Mouse (Mus musculus) lung, postnatal 10 days (tissue): ENCODE results near the gene Hist4h4.
"Not testable (repeated sequence)": the region's sequence is repeated elsewhere in the genome, so short reads cannot be mapped to it uniquely, and the experiment has no call there.

Experiments used
- DNase-seq: peaks from one replicate; pipeline ENCODE4 v3.0.0; 2021

Gene Hist4h4

DNA sequence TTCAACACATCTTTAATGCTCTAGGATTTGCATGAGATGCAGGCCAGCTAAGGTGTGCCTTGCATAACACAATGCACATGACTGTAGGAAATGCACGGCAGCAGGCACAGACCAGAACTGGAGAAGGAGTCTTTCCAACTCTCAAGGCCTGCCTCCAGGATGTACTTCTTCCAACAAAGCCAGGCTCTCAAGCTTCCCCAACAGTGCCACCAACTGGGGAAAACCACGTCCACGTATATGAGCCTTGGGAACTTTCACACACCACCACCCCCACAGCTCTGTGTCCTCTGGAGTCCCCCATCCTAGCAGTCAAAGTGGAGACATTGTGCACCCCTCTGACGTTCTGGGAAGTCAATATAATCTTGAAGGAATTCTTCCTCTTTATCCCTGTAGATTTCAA is 8.9 kb upstream of the Hist4h4 start:
- DNase-seq: peak; percentile 68

DNA sequence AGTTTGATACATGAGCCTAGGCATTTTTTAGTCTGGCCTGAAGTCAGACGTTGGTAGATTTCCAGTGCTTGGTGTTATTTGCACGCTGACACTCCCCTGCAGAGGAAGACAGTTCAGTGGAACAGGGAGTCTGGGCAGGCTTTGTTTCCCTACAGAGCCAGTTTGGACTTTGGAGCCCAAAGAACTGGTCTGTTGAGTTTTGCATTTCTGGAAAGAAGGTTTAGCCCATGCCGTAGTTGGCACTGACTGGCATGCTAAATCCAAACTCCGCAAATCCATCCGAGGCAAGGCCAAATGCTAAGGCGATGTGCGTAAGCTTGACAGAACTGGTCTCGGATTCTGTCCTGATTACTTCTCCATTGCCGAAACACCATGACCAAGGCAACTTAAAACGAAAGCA is 7.0 kb upstream of the Hist4h4 start:
- DNase-seq: no peak

DNA sequence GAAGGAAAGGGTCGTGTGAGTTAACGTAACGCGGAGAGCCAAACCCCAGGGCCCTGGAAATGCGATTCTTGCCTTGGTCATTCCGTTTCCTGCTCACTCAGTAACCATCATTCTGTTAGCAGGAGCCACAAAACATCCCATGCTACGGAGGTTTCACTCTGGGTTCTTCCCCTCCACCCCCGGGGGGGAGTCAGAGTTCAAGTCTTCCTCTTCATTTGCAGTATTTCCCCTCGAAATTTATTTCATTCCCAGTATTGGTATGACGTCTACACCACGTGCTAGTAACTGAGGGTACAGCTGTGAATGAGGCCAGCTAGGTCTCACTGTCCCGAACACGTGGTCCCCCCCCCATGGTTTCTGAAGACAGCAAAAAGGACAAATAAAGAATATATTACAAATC is 5.5 kb upstream of the Hist4h4 start:
- DNase-seq: no peak

DNA sequence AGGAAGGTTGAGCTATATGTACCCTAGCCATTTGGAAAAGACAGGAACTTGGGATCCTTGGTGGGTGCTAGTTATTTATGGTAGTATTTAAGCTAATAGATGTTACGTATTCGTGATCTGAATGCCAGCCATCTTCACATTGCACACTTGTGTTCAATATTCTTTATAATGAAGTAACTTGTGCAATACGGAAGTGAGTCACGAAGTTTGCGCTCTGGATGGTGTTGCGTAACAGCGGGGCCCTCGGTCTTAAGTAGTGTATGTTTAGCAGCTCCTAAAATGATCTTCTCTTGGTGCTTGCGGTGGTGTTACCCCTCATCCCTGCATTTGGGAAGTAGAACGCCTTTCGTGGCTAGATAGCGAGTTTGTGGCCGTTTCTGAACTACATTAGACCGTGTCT is 4.9 kb upstream of the Hist4h4 start:
- peak; percentile 69 for DNase-seq

DNA sequence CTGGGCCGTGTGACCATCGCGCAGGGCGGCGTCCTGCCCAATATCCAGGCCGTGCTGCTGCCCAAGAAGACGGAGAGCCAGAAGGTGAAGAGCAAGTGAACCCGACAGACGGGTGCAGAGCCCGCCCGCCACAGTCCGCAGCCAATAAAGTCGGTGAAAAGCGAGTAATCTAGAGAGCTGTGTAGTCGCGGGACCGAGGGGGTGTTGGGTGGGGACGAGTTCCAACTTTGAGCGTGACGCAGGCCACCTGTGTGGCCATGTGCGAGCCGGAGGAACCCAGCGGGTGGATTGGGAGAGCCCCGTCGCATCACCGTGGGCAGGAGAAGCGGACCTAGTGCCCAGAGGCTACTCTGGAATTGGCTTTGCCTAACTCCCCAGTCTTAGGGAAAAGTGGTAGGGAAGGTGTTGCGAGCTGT is 4.4 kb upstream of the Hist4h4 start:
- peak; percentile 54 for DNase-seq

DNA sequence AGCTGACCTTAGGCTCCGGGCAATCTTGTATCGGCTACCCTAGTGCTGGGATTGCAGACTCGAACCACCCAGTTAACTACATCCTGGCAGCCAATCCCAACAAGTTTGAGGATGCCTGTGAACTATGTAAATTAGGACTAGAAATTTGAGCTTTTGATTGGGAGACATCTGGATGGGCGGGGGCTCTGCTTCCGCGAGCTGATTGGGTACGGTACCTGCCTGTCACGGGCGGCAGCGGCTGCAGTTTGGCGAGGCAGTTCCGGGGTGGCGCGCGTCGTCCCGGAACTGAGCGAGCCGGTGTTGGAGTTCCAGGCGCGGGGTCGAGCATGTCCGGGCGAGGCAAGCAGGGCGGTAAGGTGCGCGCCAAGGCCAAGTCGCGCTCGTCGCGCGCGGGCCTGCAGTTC is 3.8 kb upstream of the Hist4h4 start, which contains the start of gene H2afj:
H2afj (plus strand) TSS at position 231 of the 404 bp plus-strand sequence.
- DNase-seq: peak; percentile 99

DNA sequence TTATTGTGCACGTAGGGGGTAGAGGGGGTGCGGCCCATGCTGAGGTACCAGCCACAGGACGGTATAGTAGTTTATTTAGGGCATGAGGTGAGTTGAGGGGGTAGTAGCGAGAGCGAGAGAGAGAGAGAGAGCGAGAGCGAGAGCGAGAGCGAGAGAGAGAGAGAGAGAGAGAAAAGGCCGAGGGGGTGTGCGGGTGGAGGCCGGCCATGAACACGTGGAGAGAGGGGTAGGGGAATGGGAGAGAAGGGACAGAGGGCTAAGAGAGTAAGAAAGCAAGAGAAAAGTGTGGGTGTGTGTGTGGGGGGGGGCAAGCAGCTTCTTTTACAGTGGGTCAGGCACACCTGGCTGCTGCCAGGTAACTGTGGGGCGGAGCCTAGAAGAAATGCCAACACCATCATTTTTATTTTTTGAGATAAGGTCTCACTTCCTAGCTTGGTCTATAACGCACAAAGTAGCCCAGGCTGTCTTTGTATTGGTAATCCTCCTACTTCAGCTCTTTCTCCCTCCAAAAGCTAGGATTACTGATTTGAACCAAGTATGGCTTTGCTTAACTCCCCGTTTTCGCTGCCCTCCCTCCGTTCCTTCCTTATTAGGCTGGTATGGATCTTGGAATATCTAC is 3.3 kb upstream of the Hist4h4 start:
- DNase-seq: no peak

DNA sequence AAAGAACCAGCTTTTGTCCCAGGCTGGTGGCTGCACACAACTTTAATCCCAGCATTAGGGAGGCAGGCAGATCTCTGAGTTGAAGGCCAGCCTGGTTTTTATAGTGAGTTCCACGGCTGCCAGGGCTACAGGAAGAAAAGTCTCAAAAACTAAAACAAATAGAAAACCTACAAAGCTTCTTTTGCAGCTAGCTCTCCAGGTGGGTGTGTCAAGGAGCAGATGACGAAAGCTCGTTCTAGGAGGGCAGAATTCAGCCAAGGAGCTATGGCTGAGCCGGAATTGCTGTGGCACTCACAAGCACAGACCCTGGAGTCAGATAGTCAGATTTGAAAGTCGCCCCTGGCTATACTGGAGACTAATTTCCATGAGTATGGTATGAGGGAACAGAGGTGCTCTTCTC is 2.6 kb upstream of the Hist4h4 start:
- peak; percentile 57 for DNase-seq

DNA sequence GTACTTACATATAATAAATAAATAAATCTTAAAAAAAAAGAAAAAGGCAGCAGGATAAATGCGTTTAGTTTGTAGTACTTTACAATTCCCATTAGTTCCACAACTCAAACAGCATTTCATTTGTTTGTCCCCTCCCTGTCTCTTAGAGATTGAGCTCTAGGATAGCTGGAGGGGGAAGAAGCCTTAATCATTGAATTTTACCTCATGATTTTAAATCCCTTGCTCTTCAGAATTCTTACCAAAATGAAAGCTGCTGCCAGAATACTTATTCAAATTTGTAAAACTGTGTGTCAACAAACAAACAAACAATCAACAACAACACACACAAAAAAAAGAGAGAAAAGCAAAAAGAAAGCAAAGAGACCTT is 1.2 kb upstream of the Hist4h4 start:
- no peak for DNase-seq

DNA sequence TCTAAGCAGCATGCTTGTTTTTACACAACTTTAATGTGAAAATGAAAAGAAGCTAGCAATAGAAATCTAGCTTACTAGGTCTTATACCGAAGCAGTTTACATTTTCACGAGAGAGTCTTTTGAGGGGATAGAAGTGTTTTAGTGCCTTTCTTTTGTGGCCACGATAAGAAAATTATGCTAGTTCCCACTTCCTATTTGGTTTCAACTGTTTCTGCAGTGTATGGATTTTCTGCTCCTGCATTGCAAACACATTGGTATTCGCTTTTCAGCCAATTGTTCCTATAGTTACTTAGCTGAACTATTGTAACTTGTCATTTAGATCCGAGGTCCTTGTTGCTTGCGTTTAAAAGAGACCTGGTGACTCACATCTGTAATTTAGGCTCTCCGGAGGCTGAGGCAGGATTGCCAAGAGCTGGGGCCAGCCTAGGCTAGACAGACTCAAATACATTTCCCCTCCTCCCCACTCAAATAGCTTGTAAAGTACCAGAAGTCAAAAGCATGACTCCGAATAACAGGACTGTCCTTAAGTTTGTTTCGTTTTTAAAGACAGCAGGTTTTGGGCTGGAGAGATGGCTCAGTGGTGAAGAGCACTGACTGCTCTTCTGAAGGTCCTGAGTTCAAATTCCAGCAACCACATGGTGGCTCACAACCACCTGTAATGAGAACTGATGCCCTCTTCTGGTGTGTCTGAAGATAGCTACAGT is 642 bp upstream of the Hist4h4 start:
- no peak for DNase-seq

DNA sequence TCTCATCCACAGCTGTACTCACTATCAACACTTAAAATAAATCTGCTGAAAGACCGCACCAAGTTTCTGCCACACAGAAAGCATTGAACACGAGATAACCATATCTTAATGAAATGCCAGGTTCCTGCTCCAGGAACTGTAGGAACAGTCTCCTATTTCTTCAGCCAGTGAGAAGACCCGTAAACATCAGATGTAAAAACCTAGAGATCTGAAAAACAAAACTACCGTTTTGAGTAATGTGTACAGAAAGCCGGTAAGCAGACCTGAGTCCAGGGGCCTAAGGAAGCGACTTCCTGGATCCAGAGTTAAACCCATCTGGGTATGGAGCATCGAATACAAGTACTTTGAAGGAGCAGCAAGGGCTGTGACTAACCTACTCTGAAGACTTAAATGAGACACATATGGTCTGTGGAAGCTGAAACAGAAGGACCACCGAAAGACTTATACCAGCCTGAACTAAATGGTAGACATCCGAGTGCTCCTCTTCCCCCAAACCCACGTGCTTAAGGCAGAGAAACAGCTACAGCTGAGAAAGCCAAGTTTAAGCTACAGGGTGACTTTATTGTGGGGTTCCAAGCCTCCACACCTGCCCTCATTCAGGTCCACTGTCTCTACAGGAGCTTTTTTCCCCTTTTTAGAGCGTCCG is 999 bp downstream of the Hist4h4 start:
- no peak for DNase-seq

DNA sequence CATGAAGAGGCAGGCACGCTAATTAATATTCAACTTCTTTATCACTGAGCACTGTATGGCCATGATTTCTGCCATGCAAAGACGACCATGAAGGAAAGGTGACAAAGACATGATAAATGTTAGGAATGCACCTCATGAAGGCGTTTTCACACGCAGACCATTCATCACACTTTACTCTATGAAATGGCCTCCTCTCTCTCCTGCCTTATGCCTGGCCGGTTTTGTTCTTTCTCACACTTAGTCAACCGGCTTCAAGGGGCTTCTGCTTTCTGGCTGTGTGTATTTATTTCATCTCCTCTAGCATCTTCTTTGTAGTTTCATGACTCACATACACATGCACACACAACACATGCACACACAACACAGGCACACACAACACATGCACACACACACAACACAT is 2.9 kb downstream of the Hist4h4 start:
- DNase-seq: no peak

DNA sequence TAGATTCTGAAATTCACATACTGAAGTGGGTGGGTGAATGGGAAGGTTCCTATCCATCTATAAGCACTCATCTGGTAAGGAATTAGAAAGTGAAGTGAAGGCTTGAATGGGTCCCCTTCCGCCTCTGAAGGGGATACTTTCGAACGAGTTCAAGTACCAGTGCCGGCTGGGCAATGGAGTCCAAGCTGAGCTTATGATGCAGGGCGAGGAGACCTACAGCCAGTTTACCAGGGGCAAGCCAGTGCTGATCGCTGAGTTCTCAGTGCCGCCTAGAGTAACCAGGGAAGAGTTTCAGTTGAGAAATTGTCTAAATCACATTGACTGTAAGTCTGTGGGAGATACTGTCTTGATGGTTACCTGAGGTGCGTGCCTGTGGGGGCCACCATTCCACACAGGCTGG is 3.5 kb downstream of the Hist4h4 start:
- no peak for DNase-seq

DNA sequence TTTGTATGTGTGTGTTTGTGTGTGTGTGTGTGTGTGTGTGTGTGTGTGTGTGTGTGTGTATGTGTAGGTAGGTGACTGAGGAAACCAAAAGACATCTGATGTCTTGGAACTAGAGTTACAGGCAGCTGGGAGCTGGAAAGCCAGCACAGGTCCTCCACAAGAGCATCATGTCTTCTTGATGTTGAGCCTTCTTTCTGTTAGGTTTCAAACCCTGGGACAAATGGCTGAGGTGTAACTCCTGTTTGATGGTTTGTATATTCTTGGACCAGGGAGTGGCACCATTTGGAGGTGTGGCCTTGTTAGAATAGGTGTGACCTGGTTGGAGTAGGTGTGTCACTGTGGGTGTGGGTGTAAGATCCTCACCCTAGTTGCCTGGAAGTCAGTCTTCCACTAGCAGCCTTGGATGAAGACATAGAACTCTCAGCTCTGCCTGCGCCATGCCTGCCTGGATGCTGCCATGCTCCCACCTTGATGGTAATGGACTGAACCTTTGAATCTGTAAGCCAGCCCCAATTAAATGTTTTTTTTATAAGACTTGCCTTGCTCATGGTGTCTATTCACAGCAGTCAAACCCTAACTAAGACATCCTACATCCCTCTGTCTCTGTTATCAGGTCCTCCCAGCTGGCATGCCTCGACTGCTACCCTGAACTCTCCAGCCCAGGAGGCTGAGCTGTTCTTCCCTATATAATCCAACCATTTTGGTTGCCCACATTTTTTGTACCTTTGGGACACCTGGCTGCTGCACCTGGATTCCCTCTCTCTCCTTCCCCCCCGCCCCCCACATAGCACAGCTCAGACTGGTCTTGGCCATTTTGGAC is 6.1 kb downstream of the Hist4h4 start:
- not testable (repeated sequence) for DNase-seq

DNA sequence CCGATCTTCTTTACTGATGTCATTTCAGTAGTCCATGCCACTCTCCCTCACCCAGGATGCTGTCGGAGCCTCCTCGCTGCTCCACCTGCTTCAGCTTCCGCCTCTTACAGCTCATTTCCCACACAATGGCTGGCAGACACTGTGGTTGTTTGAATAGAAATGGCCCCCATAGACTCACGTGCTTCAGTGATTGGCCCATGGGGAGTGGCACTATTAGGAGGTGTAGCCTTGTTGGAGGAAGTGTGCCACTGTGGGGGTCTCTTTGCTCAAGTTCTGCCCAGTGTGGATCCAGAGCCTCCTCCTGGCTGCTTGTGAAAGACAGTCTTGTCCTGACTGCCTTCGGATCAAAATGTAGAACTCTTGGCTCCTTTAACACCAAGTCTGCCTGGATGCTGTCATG is 8.4 kb downstream of the Hist4h4 start:
- no peak for DNase-seq

DNA sequence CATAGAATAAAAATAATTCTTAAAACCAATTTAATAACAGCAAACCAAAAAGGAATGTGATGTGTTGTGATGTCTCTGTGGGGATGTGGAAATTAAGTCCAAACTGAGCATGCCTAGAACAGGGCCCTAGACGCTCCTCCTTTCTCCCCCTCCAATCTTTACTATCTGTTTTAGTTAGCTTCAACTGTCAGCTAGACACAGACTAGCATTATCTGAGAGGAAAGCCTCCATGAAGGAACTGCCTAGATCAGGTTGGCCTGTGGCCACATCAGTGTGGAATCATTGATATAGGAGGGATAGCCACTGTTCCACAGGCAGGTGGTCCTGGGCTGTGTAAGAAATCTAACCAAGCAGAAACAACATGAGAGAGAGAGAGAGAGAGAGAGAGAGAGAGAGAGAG is 9.1 kb downstream of the Hist4h4 start:
- no peak for DNase-seq

DNA sequence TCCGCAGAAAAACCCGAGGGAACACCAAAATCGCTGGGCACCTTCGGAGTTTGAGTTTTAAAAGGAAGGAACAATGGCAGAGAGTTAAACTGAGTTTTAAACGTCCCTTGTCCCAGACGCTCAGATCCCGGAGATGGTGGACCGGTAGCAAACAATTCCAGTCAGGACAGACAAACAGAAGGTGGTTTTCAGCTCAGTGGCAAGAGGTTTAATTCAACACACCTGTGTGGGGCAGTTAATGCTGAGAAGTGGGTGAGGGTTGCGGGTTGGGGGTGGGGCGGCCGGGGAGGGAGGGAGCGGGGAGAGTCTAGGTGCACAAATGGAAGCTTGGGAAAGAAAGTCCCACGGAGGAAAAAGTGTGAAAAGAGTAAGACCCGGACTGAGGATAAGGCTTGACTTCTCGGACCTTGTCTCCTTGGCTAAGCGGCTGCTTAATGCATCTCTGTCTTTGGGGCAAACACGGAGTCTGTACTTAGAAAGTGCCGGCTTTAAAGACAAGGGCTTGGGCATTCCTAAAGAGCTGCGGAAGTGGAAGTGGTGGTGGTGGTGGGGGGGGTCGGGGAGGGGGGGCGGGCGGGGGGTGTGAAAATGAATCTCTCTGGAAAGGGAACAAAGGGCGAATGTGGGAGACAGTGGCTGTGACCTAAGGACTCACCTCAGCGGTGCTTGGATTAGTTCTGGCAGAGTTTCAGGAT is 10.2 kb downstream of the Hist4h4 start:
- no peak for DNase-seq

DNA sequence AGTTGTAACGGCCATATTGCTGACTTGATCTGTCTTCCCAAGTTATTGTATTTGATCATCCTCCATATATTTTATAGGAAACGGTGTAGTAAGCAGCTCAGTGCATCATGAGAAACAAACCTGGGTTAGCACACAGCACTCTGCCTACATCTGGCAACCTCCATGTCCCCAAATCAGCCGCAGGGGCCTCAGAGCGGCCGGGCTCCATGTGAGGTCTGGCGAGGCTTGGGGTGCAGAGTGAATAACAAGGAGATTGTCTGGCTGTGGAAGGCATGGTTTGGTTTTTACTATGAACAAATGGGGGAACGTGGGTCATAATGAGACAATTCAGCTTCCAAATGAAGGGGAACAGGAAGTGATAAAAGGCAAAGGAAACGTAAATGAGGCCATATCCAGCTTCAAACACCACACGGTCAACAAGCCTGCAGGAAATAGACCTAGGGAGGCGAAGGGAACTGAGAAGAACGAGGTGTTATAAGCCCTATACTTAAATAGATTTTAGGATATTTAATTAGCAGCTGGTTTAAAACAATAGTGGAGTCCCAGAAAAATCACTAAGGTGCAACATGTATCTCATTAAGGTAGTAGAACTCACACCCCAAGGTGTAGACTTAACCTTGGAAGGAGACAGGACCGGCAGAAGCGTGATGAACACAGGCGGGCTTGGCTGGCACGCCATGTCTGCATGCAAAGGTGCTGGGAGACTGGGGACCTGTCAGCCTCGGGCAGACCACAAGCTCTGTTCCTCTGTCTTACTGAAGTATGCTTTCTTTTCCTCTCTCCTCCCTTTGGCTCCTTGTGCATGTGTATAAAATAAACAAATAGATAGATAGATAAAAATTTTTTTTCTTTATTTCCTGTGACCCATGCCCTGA is 11.1 kb downstream of the Hist4h4 start:
- no peak for DNase-seq

DNA sequence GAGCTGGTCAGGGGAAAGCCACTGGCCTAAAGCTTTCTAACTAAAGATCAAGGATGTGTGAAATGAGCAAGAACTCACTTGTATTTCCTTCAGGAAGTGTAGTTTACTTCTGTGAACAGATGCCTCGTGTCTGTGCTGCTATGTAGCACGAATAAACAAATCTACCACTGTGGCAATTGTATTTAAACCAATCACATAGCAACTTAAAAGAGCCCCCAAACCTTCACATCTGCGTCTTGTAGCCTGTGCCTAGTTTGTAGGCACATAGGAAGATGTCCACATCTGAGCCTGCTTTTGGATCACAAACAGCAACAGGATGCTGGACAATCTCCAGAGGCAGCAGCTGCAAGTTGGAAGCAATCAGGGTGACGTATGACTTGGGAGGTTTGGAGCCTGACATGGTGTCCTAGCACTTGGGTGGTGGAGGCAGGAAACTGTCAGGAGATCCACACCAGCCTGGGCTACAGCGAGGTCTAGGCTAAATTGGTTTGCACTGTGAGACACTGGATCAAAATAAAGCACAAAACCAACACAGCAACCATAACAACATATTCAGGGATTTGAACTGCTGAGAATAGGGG is 14.7 kb downstream of the Hist4h4 start:
- DNase-seq: peak; percentile 91

DNA sequence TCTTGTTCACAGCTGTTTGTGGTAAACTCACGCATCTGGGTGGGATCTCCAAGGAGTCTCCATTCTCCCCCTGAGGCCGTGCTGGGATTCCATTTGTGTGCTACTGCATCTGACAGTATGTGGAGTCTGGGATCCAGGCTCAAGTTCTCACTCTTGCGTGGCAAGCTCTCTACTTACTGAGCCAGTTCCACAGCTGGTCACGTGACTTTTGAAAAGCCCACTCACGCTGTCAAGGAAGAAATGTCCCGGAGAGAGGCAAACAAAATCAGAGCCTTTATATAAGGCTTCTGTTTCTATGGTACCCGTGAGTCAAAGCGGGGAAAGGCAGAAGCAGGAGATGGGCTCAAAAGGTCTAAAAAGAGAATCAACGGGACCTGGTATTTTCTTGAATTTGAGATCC is 21.5 kb downstream of the Hist4h4 start:
- no peak for DNase-seq

DNA sequence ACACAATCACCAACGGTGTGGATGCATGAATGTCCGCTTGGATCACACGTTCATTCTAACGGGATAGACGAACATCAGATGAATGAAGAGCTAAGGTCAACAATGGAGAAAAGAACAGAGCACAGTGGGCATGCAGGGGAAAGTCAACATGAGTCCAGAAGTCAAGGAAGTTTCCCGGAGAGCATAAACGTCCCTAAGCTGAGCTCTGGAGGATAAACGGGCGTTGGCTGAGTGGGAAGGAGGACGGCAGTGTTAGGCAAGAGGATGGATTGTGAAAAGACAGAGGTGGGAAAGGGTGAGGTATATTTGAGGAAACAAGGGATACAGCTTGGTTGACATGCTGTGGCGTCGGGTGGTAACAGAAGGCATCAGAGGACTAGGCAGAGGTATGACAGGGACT is 22.1 kb downstream of the Hist4h4 start:
- no peak for DNase-seq
